Mouse (Mus musculus): ENCODE data around the gene Rgs6. TPM values are rescaled to one million over a fixed set of nuclear protein-coding genes. Genes with fewer than 3 reads are reported as not detected.

The Rgs6 gene
- total RNA-seq, 2 experiments from 2014 or later = 80.0 to 83.2 TPM

GRCm38 (mm10) chr12:82894971-82895838 is 307.1 kb downstream of the Rgs6 start:
- intact Hi-C loops (cut with DNase I) = no loop called here
- Histone ChIP-seq H3K4me3 (no peak overlapping the region), H3K27ac (no peak overlapping the region)
- no peak for TF ChIP-seq CTCF (IDR thresholded peaks at IDR 0.05)
- DNase-seq (ENCODE audit: extremely low spot score in 1 of 2, low spot score in 2 of 2) = no peak

- Histone ChIP-seq H3K27ac (no peak overlapping the region), H3K4me3 (no peak overlapping the region)
- peak in 1 of 2 experiments; percentile 14 for DNase-seq (ENCODE audit: extremely low spot score in 1 of 2, low spot score in 2 of 2)
- intact Hi-C loops (cut with DNase I) = loop anchor here (5.0 kb wide), 1 partner anchor 88 kb away; no protein-coding TSS in a partner anchor
- no peak for TF ChIP-seq CTCF (IDR thresholded peaks at IDR 0.05)
Observed at GRCm38 (mm10) chr12:82905773-82906172, 317.7 kb downstream of the Rgs6 start.

GRCm38 (mm10) chr12:82910846-82911245 is 322.8 kb downstream of the Rgs6 start:
- H3K4me3 ChIP-seq = no peak overlapping the region
- no peak for TF ChIP-seq CTCF (IDR thresholded peaks at IDR 0.05)
- intact Hi-C loops (cut with DNase I) = no loop called here
- DNase-seq (ENCODE audit: extremely low spot score in 1 of 2, low spot score in 2 of 2) = no peak
- no peak overlapping the region for H3K27ac ChIP-seq

GRCm38 (mm10) chr12:82914127-82914526 is 326.0 kb downstream of the Rgs6 start:
- no peak overlapping the region for H3K27ac ChIP-seq
- intact Hi-C loops (cut with DNase I) = no loop called here
- no peak overlapping the region for H3K4me3 ChIP-seq
- TF ChIP-seq CTCF (IDR thresholded peaks at IDR 0.05) = no peak
- DNase-seq (ENCODE audit: extremely low spot score in 1 of 2, low spot score in 2 of 2) = no peak

GRCm38 (mm10) chr12:82920146-82920545 is 332.1 kb downstream of the Rgs6 start:
- intact Hi-C loops (cut with DNase I) = no loop called here
- DNase-seq (ENCODE audit: extremely low spot score in 1 of 2, low spot score in 2 of 2) = no peak
- H3K27ac ChIP-seq = no peak overlapping the region
- H3K4me3 ChIP-seq = no peak overlapping the region
- no peak for TF ChIP-seq CTCF (IDR thresholded peaks at IDR 0.05)

- Histone ChIP-seq H3K4me3 (no peak overlapping the region), H3K27ac (no peak overlapping the region)
- TF ChIP-seq CTCF (IDR thresholded peaks at IDR 0.05) = no peak
- intact Hi-C loops (cut with DNase I) = no loop called here
- DNase-seq (ENCODE audit: extremely low spot score in 1 of 2, low spot score in 2 of 2) = no peak
Observed at GRCm38 (mm10) chr12:82921287-82922015, 333.4 kb downstream of the Rgs6 start.

- H3K4me3 ChIP-seq = no peak overlapping the region
- DNase-seq (ENCODE audit: extremely low spot score in 1 of 2, low spot score in 2 of 2) = no peak
- intact Hi-C loops (cut with DNase I) = no loop called here
- no peak for TF ChIP-seq CTCF (IDR thresholded peaks at IDR 0.05)
- no peak overlapping the region for H3K27ac ChIP-seq
Observed at GRCm38 (mm10) chr12:82922856-82923506, 334.9 kb downstream of the Rgs6 start.

- Histone ChIP-seq H3K27ac (no peak overlapping the region), H3K4me3 (no peak overlapping the region)
- intact Hi-C loops (cut with DNase I) = no loop called here
- no peak for DNase-seq (ENCODE audit: extremely low spot score in 1 of 2, low spot score in 2 of 2)
- no peak for TF ChIP-seq CTCF (IDR thresholded peaks at IDR 0.05)
Observed at GRCm38 (mm10) chr12:82932706-82933461, 344.8 kb downstream of the Rgs6 start.

GRCm38 (mm10) chr12:82935121-82935762 is 347.1 kb downstream of the Rgs6 start:
- no peak for DNase-seq (ENCODE audit: extremely low spot score in 1 of 2, low spot score in 2 of 2)
- no peak overlapping the region for H3K4me3 ChIP-seq
- H3K27ac ChIP-seq = no peak overlapping the region
- intact Hi-C loops (cut with DNase I) = no loop called here
- no peak for TF ChIP-seq CTCF (IDR thresholded peaks at IDR 0.05)

- intact Hi-C loops (cut with DNase I) = no loop called here
- no peak for TF ChIP-seq CTCF (IDR thresholded peaks at IDR 0.05)
- DNase-seq (ENCODE audit: extremely low spot score in 1 of 2, low spot score in 2 of 2) = no peak
- Histone ChIP-seq H3K4me3 (no peak overlapping the region), H3K27ac (no peak overlapping the region)
Observed at GRCm38 (mm10) chr12:82935767-82936166, 347.7 kb downstream of the Rgs6 start.

GRCm38 (mm10) chr12:82940461-82940860 is 352.4 kb downstream of the Rgs6 start:
- Histone ChIP-seq H3K4me3 (no peak overlapping the region), H3K27ac (no peak overlapping the region)
- intact Hi-C loops (cut with DNase I) = loop anchor here (10.0 kb wide), 2 partner anchors 86 to 326 kb away; no protein-coding TSS in a partner anchor
- no peak for DNase-seq (ENCODE audit: extremely low spot score in 1 of 2, low spot score in 2 of 2)
- TF ChIP-seq CTCF (IDR thresholded peaks at IDR 0.05) = no peak

Measured in left cerebral cortex, adult 2 months (tissue).